Mouse (Mus musculus) lung, embryonic 16.5 days (tissue): ENCODE data around the gene Ccdc162. TPM values are rescaled to one million over a fixed set of nuclear protein-coding genes. Genes with fewer than 3 reads are reported as not detected.

Experiments
- ATAC-seq: fragments of 200-750 bp; cut with Nextera tagmentation; 2 replicates; pipeline ENCODE4 v1.8.0; 2017; ENCODE audit warnings: low read depth, mild to moderate bottlenecking, moderate library complexity
- H3K27ac ChIP-seq: fragments of 300-500 bp; sonication (generic); 2 replicates; pipeline ENCODE4 v1.5.1; 2014; ENCODE audit warnings: mild to moderate bottlenecking, control low read depth, low read length
- H3K27me3 ChIP-seq: fragments of 300-500 bp; sonication (generic); 2 replicates; pipeline ENCODE4 v1.6.1; 2014; ENCODE audit warnings: low read depth, low read length, mixed read lengths; ENCODE audit not compliant: control insufficient read depth, insufficient read depth
- H3K36me3 ChIP-seq: fragments of 300-500 bp; sonication (generic); 2 replicates; pipeline ENCODE4 v1.6.1; 2014; ENCODE audit warnings: low read length; ENCODE audit not compliant: control insufficient read depth, insufficient read depth
- H3K4me1 ChIP-seq: fragments of 300-500 bp; sonication (generic); replicated peaks from 2 replicates; pipeline ENCODE4 v1.6.1; 2014; ENCODE audit warnings: low read length, mixed read lengths; ENCODE audit not compliant: control insufficient read depth, insufficient read depth
- H3K4me2 ChIP-seq: fragments of 300-500 bp; sonication (generic); 2 replicates; pipeline ENCODE4 v1.6.1; 2014; ENCODE audit warnings: low read depth, low read length, control low read depth
- H3K4me3 ChIP-seq: fragments of 300-500 bp; sonication (generic); 2 replicates; pipeline ENCODE4 v1.5.1; 2014; ENCODE audit warnings: mild to moderate bottlenecking, low read length, control low read depth
- H3K9ac ChIP-seq: fragments of 300-500 bp; sonication (generic); 2 replicates; pipeline ENCODE4 v1.6.1; 2014; ENCODE audit warnings: low read length, control low read depth
- H3K9me3 ChIP-seq: fragments of 300-500 bp; sonication (generic); 2 replicates; pipeline ENCODE4 v1.6.1; 2016; ENCODE audit warnings: low read length; ENCODE audit not compliant: control insufficient read depth
- WGBS: fragments of 180-500 bp; shearing (Covaris S2); extraction: QIAGEN DNeasy Blood & Tissue Kit; methylation state at CpG from one replicate; pipeline ENCODE4 v1.1.7; 2014; 5-methylcytosine and 5-hydroxymethylcytosine counted together
- polyA plus RNA-seq: library from polyadenylated mRNA; unstranded; fragments of >200 nt; fragmentation: Nextera tagmentation; extraction: Ambion mirVana; gene quantifications from 2 replicates; pipeline ENCODE4 v1.2.1, GENCODE M21; 2015

Ccdc162 gene
- polyA plus RNA-seq, 1 experiment from 2014 or later = 1.3 TPM

- Histone ChIP-seq H3K4me1 (peaks cover 3% of the 10 kb centered on the region; the same call in 1 of the 2 replicates), H3K36me3 (no peaks in the 10 kb centered on the region), H3K27ac (no peak overlapping the region), H3K4me2 (no peak overlapping the region), H3K9ac (no peak overlapping the region), H3K27me3 (peaks cover 2% of the 10 kb centered on the region; the same call in 1 of the 2 replicates), H3K9me3 (0 out of 2 replicates have a peak, but pooled peaks cover 2% of the 10 kb centered on the region), H3K4me3 (no peak overlapping the region)
- WGBS = 24% methylated on average over 16 of the region's 16 CpGs
- ATAC-seq = peak; percentile 40
Observed at GRCm38 (mm10) chr10:41682546-41683393, 33.7 kb downstream of the Ccdc162 start.

GRCm38 (mm10) chr10:41678746-41679360 lies 37.6 kb downstream of the Ccdc162 start:
- H3K4me3 ChIP-seq = peak overlapping the region; percentile 21
- 18% methylated on average over 18 of the region's 18 CpGs for WGBS
- peak overlapping the region; percentile 21; the same call in 1 of the 2 replicates for H3K9ac ChIP-seq
- no peaks in the 10 kb centered on the region; the same call in 1 of the 2 replicates for H3K27me3 ChIP-seq
- H3K9me3 ChIP-seq = no peaks in the 10 kb centered on the region
- H3K4me1 ChIP-seq = peaks cover 9% of the 10 kb centered on the region
- H3K36me3 ChIP-seq = no peaks in the 10 kb centered on the region
- H3K4me2 ChIP-seq = peak overlapping the region; percentile 49
- ATAC-seq = peak; percentile 66; the same call in 1 of the 2 replicates
- no peak overlapping the region for H3K27ac ChIP-seq

- H3K27ac ChIP-seq = no peak overlapping the region
- peaks cover 9% of the 10 kb centered on the region for H3K4me1 ChIP-seq
- WGBS = 48% methylated on average over 8 of the region's 8 CpGs
- no peaks in the 10 kb centered on the region for H3K36me3 ChIP-seq
- H3K9me3 ChIP-seq = no peaks in the 10 kb centered on the region
- no peak for ATAC-seq
- no peak overlapping the region for H3K4me3 ChIP-seq
- no peak overlapping the region for H3K4me2 ChIP-seq
- no peak overlapping the region for H3K9ac ChIP-seq
- no peaks in the 10 kb centered on the region for H3K27me3 ChIP-seq
Observed at GRCm38 (mm10) chr10:41677396-41677795, 39.0 kb downstream of the Ccdc162 start.

GRCm38 (mm10) chr10:41676661-41677061 lies 39.8 kb downstream of the Ccdc162 start:
- no peak overlapping the region for H3K9ac ChIP-seq
- H3K4me3 ChIP-seq = no peak overlapping the region
- 74% methylated on average over 6 of the region's 6 CpGs for WGBS
- no peak overlapping the region; the same call in 1 of the 2 replicates for H3K27ac ChIP-seq
- H3K36me3 ChIP-seq = no peaks in the 10 kb centered on the region
- H3K4me1 ChIP-seq = peaks cover 9% of the 10 kb centered on the region
- H3K27me3 ChIP-seq = no peaks in the 10 kb centered on the region
- H3K9me3 ChIP-seq = no peaks in the 10 kb centered on the region
- H3K4me2 ChIP-seq = no peak overlapping the region
- ATAC-seq = no peak

- H3K36me3 ChIP-seq = no peaks in the 10 kb centered on the region
- no peak overlapping the region for H3K9ac ChIP-seq
- 55% methylated on average over 6 of the region's 6 CpGs for WGBS
- H3K27me3 ChIP-seq = no peaks in the 10 kb centered on the region
- H3K4me2 ChIP-seq = no peak overlapping the region
- H3K4me1 ChIP-seq = peaks cover 9% of the 10 kb centered on the region
- H3K9me3 ChIP-seq = no peaks in the 10 kb centered on the region
- no peak overlapping the region for H3K4me3 ChIP-seq
- no peak overlapping the region; the same call in 1 of the 2 replicates for H3K27ac ChIP-seq
- ATAC-seq = peak; percentile 61; the same call in 1 of the 2 replicates
Observed at GRCm38 (mm10) chr10:41675842-41676571, 40.4 kb downstream of the Ccdc162 start.

GRCm38 (mm10) chr10:41675243-41675642 lies 41.2 kb downstream of the Ccdc162 start:
- peak; percentile 39; the same call in 1 of the 2 replicates for ATAC-seq
- no peak overlapping the region for H3K27ac ChIP-seq
- no peaks in the 10 kb centered on the region for H3K27me3 ChIP-seq
- H3K9me3 ChIP-seq = no peaks in the 10 kb centered on the region
- WGBS = 21% methylated on average over 6 of the region's 6 CpGs
- H3K4me2 ChIP-seq = no peak overlapping the region
- peaks cover 9% of the 10 kb centered on the region for H3K4me1 ChIP-seq
- no peak overlapping the region for H3K4me3 ChIP-seq
- no peaks in the 10 kb centered on the region for H3K36me3 ChIP-seq
- H3K9ac ChIP-seq = no peak overlapping the region

GRCm38 (mm10) chr10:41674362-41674761 lies 42.1 kb downstream of the Ccdc162 start:
- no peak overlapping the region for H3K4me3 ChIP-seq
- H3K9ac ChIP-seq = no peak overlapping the region
- no peak overlapping the region for H3K27ac ChIP-seq
- WGBS = 61% methylated on average over 3 of the region's 3 CpGs
- ATAC-seq = no peak
- no peak overlapping the region for H3K4me2 ChIP-seq
- H3K4me1 ChIP-seq = peaks cover 9% of the 10 kb centered on the region
- H3K36me3 ChIP-seq = no peaks in the 10 kb centered on the region
- no peaks in the 10 kb centered on the region for H3K9me3 ChIP-seq
- no peaks in the 10 kb centered on the region for H3K27me3 ChIP-seq

- no peak overlapping the region for H3K27ac ChIP-seq
- H3K27me3 ChIP-seq = no peaks in the 10 kb centered on the region
- ATAC-seq = no peak
- WGBS = 75% methylated on average over 5 of the region's 5 CpGs
- no peaks in the 10 kb centered on the region for H3K36me3 ChIP-seq
- H3K9ac ChIP-seq = no peak overlapping the region
- no peaks in the 10 kb centered on the region for H3K9me3 ChIP-seq
- H3K4me3 ChIP-seq = no peak overlapping the region
- no peak overlapping the region for H3K4me2 ChIP-seq
- H3K4me1 ChIP-seq = peaks cover 4% of the 10 kb centered on the region
Observed at GRCm38 (mm10) chr10:41670196-41670595, 46.2 kb downstream of the Ccdc162 start.

GRCm38 (mm10) chr10:41665498-41665897 lies 50.9 kb downstream of the Ccdc162 start:
- Histone ChIP-seq H3K9me3 (no peaks in the 10 kb centered on the region), H3K4me1 (no peaks in the 10 kb centered on the region), H3K4me3 (no peak overlapping the region), H3K27ac (no peak overlapping the region), H3K9ac (no peak overlapping the region), H3K27me3 (no peaks in the 10 kb centered on the region), H3K4me2 (no peak overlapping the region), H3K36me3 (no peaks in the 10 kb centered on the region)
- 88% methylated on average over 1 of the region's 1 CpGs for WGBS
- ATAC-seq = no peak
